Mouse (Mus musculus) lung, postnatal 0 days (tissue): ENCODE measurements around the gene Myl9.

Experiments used
- CTCF ChIP-seq: IDR thresholded peaks from 2 replicates; pipeline ENCODE4 v1.5.1; 2016; ENCODE audit warnings: antibody characterized with exemption, mild to moderate bottlenecking
- EP300 ChIP-seq: IDR thresholded peaks from 2 replicates; pipeline ENCODE4 v1.6.1; 2016; ENCODE audit warnings: antibody characterized with exemption, mild to moderate bottlenecking, control low read depth

- TF ChIP-seq CTCF (no peak), EP300 (no peak)
Observed at GRCm38 (mm10) chr2:156737976-156738375, 37.2 kb upstream of the Myl9 start.
